Mouse (Mus musculus) cerebellum, postnatal 10 days (tissue): ENCODE results near the gene Fignl1.

Source experiments
- DNase-seq, 2 experiments: peaks; one replicate each; pipeline ENCODE4 v3.0.0; 2021; ENCODE audit warnings: mixed read lengths in 2 of 2

The Fignl1 gene

DNA sequence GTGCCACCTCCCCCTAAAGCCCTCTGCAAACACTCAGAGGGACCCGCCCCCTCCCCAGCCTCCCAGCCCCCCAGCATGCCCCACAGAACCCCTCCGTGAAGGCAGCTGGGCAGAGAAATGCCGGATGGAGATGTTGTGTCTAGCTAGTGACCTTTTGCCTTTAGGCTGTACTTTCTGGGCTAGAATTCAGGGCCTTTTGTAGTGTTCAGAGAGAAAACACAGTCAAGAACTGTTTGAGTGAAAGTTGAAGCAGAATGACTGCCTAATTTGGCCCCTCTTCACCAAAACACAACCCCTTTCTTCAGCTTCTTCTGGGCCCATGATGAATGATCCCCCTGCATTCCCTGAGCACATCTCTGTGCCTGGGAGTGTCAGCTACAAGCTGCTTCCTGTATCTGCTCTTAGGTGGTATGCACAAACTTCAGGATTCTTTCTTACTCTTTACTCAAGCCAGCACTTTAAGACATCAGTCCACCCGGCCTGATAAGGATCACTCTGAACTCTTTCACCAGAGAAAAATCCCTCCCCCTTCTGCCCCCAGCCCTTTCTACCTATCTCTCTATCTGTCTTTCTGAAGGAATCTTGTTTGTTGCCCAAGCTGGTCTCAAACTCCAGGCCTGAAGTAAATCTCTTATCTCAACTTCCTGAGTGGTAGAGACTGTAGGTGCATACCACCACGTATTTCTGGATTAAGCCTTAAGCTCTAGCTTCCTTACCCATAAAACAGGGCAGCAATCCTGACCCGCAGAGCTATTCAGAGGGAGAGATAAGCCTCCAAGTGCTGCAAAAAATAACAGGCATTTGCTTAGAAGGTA lies 23.4 kb upstream of the Fignl1 start:
- DNase-seq = no peak

DNA sequence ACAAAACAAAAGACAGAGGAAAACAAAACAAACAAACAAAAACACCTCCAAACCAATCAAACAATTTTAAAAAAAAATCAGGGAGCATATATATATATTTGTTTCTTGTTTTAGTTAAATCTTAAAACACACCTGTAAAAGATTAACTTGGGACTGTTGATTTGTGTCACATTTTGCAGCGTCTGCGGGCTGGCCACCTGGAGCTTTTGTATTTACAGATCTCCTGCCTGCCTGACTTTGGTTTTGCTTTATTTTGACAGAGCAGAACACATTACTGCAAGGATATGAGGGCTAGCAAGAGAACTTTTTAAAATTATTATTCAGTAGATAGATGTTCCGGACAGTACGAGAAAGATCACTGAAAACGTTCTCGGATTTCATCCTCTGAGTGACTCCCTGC lies 22.8 kb upstream of the Fignl1 start:
- DNase-seq = no peak

DNA sequence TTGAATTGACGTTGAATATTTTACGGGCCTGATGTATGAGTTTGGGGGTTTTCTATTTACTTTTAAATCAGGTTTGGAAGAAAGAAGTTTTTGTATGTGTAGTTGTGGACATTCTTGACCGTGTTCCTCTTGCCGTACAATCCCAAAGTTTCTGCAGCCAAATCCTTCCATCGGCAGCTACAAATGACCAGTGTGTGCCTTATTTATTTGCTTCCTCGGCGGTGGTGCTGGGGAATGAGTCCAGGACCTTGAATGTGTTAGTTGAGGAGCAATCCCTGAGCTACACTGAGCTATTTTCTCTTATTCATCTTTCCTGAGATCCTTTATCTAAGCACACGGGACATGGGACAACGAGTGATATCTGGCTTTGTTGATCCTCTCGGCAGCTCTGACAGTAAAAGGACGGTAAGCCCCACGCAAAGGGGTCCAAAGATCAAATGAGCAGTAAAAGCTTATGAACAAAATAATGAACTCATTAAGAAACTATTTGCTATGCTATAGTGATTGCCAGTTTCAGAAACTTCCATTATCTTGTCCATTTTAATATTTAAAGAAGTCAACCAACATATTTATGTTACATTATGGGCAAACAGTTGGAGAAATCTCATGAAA lies 22.2 kb upstream of the Fignl1 start:
- DNase-seq = no peak

DNA sequence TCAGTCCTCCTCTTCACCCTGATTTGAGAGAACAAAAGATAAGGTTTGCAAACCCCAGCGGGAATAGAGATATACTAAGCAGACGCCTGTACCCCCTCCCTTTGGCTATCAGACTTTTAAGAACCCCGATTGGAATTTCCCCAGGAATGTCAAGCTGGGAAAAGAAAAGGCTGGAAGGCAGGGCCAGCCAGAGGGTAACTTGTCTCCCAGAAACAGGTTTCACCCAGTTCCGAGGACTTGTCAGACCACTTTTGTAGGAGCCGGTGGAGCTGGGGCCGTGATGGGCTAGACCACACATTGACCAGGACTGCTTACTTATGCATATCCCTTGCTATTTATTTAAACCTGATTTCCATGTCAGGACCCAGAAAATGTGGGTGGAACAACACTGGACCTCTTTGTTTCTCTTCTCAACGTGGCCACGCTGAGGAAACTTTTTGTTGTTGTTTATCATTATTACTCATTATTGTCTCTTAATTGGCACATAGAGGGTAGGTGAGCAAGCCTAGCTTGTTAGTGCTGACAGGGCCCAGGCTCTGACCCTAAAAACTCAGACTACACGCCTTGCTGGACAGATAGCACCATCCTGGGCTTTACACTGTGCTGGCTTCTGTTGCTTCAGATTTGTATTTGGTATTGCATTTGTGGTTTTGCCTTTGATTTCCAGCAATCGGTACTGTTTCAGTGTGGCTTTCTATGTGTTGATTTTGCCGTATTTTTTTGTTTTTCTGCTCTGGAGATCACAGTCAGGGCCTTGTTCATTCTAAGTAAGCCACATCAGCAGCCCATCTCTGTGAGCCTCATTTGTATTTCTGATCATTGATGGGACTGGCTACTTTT lies 20.6 kb upstream of the Fignl1 start:
- no peak for DNase-seq

DNA sequence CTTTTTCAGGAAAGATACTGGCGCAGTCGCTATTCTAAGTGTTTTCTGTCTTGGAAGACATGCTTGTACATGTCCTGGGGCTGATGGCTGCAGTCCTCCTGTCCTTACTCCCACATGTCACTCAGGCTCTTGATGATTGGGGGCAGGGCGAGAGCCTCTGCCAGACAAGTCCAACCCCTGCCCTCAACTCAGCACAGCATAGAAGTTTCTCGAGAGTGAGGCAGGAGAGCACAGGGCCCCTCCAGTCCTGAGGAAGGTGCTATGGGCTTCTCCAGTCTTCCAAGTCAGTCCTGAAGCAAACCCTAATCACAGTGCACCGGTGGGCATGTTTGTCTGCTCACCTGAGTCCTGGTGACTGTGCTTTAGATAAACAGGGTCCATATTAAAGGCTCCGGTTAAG lies 20.0 kb upstream of the Fignl1 start:
- no peak for DNase-seq

DNA sequence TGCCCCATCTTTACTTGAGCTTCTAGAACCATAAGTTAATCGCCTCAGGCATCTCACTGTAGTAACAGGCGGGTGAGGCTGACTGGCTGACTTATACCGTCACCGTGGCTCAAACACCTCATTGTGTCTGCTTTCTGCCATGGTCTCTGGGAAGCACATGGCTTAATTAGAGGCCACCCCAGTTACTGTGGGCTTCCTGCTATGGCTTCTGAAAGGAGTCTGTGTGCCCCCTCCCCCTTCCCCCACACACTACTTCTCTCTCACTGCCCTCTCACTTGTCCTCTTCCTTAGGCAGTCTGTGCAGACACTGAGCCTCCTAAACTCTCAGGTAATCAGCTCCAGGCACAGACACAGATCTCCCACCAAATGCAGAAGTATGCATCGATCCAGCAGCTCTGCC lies 19.5 kb upstream of the Fignl1 start:
- no peak for DNase-seq

DNA sequence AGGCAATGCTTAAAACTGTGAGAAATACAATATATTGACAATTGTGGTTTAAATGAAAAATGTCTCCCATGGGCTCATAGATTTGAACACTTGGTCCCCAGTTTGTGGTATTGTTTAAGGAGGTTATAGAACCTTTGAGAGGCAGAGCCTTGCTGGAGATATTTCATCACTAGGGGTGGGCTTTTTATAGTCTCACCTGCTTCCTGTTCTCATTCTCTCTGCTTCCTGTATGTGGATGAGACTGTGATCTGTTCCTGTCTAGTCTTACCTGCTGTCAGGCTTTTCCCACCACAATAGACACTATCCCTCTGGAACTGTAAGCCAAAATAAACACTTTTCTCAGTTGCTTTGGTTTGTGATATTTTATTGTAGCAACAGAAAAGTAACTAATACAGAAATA lies 17.7 kb upstream of the Fignl1 start:
- DNase-seq = no peak

DNA sequence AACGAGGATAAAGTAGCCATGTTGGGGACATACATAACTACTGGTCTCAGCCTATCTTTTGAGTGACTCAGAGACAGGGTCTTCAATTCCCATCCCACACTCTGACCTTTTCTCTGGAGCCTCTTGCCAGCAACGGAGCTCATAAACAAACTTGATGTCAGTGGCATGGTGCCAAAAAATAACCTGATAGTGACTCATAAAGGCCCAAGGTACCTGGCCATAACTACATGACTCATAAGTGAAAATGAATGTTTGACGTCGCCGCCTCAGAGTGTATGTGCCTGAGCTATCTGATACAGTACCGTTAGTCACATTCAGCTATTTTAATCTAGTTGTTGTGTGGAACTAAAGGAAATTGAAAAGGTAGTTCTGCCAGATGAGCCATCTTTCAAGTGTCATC lies 16.9 kb upstream of the Fignl1 start:
- DNase-seq = no peak

DNA sequence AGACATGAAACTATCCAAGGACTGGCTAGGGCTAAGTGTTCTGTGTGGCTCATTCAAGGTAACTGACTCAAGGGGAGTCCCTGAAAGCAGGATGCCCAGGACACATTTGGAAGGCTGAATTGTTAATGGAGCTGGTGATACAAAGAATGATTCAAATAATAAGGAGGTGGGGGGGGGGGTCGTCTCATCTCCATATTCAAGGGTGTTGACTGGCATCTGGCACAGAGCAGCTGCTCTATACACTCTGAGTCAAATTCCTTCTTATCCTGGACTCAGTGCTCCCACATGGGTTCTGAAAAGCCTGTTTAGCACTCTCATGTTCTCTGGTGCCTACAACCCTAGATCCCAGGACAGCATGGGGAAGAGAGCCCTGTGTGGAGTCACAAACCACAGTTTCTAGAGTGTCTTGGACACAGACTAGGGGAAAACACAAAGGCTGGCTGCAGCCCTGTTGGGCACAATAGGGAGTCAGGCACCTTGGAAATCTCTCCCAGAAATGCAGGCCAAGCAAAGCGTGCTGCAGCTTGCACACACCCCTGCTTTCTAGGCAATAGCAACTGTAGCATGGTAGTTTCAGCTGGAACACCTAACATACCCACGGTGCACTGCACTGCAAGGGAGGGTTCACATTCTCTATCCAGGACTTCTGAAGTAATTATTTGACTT lies 16.3 kb upstream of the Fignl1 start:
- no peak for DNase-seq

DNA sequence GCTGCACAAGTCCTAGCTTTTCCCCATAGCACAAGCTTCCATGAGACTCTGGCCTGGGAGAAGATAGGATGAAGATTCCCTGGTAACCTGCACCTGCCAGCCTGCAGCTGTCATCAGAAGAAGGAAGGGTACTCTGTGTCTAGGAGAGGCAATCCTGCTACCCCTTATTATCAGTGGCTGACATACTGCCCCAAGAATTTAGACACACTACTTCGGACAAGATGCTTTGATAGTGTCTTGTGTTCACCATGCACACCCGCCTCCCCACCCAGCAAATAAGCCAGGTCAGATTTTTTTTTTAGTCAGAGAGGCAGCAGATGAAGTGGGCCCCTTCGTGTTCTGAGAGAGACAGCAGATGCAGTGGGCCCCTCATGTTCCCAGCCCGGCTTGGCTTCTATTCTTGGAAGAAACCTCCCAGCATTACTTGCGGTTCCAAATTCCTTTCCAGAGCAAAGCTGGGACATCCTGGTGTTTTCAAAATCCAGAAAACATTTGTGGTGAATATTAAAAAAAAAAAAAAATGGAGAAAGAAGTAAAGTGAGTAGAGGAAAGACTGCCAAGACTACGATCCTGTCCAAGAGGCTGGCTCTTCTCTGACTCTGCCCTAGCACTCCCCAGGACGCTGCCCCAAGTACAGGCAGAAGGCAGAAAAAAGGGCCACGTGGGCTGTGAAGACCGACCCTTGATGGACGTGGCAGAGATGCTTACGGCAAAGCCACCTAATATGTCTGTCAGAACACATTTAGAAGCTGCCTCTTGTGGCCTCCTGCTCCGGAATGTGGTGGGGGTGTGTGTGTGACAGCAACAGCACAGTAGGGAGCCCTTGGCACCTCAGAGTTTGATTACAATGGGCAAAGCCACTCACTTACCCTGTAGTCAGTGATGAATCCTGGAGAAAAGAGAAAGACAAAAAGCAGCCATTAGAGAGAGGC lies 15.5 kb upstream of the Fignl1 start:
- peak in 1 of 2 experiments; percentile 21 for DNase-seq

DNA sequence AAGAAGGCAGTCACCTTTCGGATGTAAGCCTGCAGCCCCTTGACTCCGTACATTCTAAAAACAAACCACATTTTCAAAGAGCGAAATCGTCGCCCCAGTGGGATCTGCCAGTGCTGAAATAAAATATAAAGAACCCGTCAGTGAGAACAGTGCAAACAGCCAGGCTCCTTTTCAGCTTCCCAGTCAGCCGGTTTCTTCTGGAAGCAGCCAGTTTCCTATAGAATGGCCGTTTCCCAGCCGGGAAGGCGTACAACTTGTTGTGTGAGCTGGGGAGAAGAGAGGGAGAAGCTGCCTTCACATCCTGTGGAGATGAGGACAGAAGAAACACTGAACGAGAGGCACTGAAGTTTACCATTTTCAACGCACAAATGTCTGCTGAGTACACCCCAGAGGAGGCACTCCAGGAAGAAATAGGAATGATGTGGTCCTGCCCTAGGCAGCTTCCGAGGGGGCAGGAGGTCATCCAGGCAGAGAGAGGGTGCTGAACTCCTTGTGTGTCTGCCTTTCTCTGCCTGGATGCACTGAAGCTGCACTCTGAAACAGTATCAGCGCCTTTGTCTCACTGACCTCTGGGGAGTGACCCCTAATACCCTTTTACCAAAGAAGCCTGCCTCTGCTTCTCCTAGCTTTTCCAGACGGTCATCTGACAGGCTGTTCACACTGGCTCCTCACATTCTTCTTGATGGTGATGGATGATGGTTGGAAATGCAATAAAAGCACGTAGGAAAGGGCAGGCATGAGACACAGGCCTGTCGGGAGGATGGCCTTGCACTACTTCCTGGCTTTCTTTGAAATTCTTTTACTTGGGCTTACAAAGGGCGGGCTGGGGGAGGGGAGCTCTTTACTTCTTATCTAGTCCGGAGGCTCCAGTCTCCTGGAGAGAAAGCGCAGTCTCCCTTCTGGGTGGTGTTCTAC lies 13.7 kb upstream of the Fignl1 start:
- DNase-seq = no peak

DNA sequence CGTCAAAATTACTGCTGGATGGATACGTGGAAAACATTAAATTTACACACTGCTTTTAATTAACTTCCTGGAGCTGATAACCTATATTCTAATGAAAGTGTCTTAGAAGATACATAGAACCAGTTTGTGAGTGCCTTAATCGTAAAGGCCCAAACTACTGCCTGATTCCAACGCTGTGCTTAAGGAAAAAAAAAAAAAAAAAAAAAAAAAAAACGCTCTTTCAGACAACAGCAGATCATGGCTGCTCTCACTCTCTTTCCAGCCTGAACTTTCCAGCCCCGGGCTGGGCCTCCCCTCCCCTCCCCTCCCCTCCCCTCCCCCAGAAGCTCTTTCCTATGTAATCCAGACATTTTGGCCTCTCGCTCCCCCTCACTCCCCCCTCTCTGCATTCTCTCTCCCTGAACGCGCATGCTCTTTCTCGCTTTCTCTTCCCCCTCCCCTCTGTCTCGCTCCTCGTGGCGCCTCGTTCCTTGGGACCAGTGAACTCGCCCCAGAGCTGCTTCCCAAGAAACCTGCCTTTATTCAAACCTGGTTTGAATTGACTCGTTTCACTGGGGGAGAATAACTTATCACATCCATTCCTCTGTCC lies 12.7 kb upstream of the Fignl1 start:
- peak; percentile 51 to 71 for DNase-seq

DNA sequence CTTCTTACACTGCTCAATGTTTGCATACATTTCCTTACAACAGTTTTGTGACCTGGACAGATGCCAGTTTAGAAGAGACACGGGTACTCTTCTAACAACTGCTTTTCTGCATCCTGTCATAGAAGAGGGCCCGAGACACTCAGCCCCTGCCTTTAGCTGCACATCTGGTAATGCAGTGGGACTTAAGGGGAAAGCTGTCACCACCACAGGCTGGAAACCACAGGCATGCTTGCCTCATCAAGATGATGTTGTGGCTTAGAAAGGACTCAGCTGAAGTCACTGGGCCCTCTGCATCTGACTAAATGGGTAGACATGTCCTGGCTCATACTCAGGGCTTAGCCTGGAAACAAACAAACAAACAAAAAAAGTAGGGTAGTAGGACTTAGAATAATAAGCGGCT lies 12.0 kb upstream of the Fignl1 start:
- DNase-seq = no peak

DNA sequence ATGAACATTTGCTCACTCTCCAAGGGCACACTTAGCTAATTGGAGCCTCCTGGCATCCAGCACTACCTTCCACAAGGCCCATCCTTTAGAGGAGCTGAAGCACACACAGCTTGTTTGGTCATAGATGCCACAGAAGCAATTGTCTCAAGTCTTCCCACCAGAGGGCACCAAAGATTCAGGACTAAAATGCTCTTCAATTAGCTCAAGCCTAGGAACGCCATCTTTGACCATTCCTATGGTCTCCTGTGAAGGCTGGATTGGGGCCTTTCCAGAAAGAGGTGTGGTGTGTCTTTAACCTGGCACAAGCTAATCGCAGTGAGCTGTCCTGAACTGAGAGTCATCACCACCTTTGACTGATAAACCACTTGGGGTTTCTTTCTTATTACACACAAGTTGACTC lies 11.5 kb upstream of the Fignl1 start:
- DNase-seq = peak; percentile 88 to 93

DNA sequence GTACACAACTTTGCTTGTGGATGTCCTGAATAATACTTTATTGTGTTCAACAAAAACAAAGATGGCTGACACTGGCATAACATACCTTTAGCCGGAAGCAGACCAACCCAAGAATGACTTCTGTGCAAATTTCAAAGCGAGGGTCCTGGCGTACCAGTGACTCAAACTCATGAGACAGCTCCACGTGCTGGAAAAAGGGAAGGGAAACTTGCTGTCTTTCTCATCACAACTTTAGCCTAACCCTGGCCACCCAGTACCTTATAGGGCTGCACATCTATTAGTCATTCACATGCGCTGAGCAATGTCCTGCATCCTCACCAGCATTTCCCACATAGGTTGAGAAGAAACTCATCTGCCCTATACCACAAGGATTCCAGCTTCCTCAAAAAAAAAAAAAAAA lies 10.4 kb upstream of the Fignl1 start:
- no peak for DNase-seq

DNA sequence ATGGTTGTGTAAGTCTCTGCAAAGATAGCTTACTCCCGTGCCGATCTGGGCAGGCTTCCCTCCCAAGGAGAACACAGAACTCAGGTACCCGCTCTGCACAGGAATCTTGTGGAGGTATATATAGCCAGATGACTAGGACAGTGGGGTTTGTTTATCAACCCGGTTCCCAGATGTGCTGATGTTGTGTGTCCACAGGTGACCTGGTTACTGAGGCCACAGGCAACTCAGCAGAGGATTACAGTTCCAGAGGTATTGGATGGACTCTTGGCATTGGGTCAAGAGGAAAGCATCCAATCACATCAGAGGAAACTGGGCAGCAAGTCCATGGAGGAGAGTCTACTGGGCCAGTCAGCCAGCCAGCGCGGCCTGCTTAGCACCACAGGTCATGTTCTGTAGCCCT lies 10.0 kb upstream of the Fignl1 start:
- no peak for DNase-seq

DNA sequence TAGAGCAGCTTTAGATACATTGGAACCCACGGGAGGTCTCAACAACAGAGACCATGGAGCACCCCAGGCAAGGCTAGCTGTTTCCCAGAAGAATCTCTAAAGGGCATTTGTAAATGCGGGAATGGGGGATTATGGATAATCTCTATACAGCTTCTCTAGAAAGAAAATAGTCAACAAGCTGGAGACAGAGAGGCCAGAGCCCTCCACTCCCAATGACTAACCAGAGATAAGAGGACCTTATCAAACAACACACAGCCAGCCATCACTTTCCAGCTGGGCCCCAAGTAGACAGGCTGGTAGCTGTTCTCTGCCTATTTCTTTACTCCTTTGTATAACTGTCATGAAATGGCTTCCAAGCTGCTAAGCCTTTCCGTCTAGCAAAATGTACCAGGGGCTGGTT lies 7.0 kb upstream of the Fignl1 start:
- no peak for DNase-seq

DNA sequence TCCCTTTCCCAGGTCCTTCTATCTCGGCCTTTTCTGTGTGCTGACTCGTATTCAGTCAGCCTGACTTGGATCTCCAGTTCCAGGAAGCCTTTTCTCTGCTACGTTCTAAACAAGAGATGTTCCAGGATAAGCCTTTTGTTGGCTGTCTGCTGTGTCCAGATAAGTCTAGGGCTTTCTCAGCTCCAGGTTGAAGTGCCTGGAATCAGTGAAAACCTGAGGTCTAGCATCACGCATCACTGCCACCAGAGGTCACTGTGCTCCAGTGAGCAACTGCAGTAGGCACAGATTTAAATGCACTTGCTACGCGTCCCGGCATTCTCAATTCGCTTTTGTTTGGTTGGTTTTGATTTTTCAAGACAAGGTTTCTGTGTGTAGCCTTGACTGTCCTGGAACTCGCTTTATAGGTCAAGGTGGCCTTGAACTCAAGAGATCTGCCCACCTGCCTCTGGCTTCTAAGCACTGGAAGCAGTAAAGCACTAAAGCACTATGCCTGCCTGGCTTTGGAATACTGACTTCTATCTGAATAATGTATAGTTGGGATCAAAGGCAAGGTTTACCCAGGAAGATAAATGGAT lies 3.2 kb upstream of the Fignl1 start:
- peak; percentile 84 to 85 for DNase-seq

DNA sequence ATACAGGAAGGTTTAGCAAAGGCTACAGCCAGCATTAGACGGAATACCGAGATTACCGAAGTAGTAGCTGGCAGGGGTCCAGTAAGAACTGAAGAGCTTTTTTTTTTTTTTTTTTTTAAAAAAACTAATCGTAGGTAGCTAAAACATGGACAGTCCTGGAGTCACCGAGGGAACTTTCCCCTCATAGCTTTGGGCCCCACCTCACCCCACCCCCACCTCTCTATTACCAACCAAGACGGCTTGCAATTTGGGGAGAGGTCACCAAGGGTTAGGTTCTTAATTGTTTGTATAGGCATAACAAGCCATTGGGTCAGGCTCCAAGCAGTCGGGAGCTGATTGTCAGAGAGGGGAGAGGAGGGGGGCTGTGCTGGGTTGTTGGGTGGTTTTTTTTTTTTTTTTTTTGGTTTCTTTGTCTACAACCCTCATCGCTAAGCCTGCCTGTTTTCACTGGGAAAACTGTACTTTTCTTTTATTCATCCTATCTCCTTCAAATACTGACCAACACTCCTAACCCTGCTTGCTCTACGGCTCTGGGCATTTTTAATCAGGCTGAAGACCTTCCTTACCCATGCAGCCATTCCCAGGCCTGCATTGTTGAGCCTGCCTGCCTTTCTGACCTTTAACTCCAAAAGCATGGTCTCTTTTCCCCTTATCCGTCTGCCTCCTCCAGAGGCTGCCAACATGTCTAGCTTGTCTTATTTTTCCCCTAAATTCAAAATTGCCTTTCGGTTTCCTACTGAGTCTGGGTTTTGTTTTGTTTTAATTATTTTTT lies 828 bp upstream of the Fignl1 start:
- no peak for DNase-seq
